10 mouse cellular contexts compared by ENCODE assay signal in the genomic region with DNA sequence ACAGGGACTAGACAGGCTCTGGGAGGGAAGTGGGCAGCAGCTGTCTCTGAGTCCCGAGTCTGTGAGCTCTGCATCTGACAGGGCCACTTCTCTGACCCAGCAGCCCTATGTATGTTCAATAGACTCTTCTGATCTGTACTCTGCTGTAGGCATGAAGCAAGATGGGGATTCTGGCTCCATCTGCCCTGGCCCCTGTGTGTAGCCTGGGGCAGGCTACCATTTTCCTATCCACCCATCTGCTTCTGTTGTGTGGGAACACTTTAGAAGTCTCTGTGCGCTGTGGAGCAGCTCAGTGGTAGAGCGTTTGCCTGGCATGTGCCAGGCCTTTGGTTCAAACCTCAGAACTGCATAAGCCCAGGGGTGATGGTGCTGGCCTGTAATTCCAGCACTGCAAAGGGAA. TPM values are rescaled to one million over a fixed set of nuclear protein-coding genes. Genes with fewer than 3 reads are reported as not detected.
A peak's percentile ranks its signal among the peaks of the same experiment; 100 is the strongest.
DNase-seq lines count a peak whose midpoint lies in the region; ATAC-seq and TF ChIP-seq lines count a peak whose summit lies in the region.
"Had no signal": no experiment of that assay in that cellular context is flagged by ENCODE, and none has a peak within 500 bp of the region (broad histone marks: within the 10 kb centered on the region; RNA-seq: fewer than 3 reads in every experiment).

No protein-coding gene starts in this region.

- H3K27me3 ChIP-seq in kidney, postnatal 0 days (ENCODE audit: insufficient read depth, low read length), result no peaks in the 10 kb centered on the region
- no peaks in the 10 kb centered on the region for H3K27me3 ChIP-seq in forebrain, embryonic 11.5 days (ENCODE audit: control insufficient read depth, insufficient read depth, low read length)
- no peaks in the 10 kb centered on the region for H3K27me3 ChIP-seq in limb, embryonic 13.5 days
- no peaks in the 10 kb centered on the region for H3K27me3 ChIP-seq in neural tube, embryonic 15.5 days (replicated peaks)
- H3K27me3 ChIP-seq: lung, embryonic 15.5 days had no signal

- H3K4me2 ChIP-seq in kidney, postnatal 0 days (ENCODE audit: low read length), result no peak overlapping the region
- H3K4me2 ChIP-seq in forebrain, embryonic 11.5 days (ENCODE audit: low read depth, low read length, severe bottlenecking), result no peak overlapping the region
- no peak overlapping the region; the same call in 1 of the 2 replicates for H3K4me2 ChIP-seq in limb, embryonic 13.5 days (replicated peaks)
- H3K4me2 ChIP-seq in neural tube, embryonic 15.5 days, result no peak overlapping the region
- H3K4me2 ChIP-seq: lung, embryonic 15.5 days had no signal

- H3K4me3 ChIP-seq in kidney, postnatal 0 days (replicated peaks; ENCODE audit: low read depth, low read length), result no peak overlapping the region
- H3K4me3 ChIP-seq in forebrain, embryonic 11.5 days (ENCODE audit: low read depth, low read length), result no peak overlapping the region
- H3K4me3 ChIP-seq in limb, embryonic 13.5 days, result no peak overlapping the region
- H3K4me3 ChIP-seq in neural tube, embryonic 15.5 days (replicated peaks), result no peak overlapping the region
- H3K4me3 ChIP-seq: erythroblast, embryonic 14.5 days; lung, embryonic 15.5 days had no signal

- peaks cover 14% of the 10 kb centered on the region for H3K36me3 ChIP-seq in kidney, postnatal 0 days (ENCODE audit: insufficient read depth, low read length)
- H3K36me3 ChIP-seq in forebrain, embryonic 11.5 days (ENCODE audit: control insufficient read depth, insufficient read depth, low read length), result no peaks in the 10 kb centered on the region; the same call in 1 of the 2 replicates
- H3K36me3 ChIP-seq in limb, embryonic 13.5 days, result peaks cover 24% of the 10 kb centered on the region
- H3K36me3 ChIP-seq in neural tube, embryonic 15.5 days, result peaks cover 6% of the 10 kb centered on the region

- peak overlapping the region; percentile 73 for H3K27ac ChIP-seq in kidney, postnatal 0 days
- H3K27ac ChIP-seq in forebrain, embryonic 11.5 days (ENCODE audit: low read depth, low read length), result peak overlapping the region; percentile 66
- peak overlapping the region; percentile 82; the same call in 1 of the 2 replicates for H3K27ac ChIP-seq in limb, embryonic 13.5 days
- H3K27ac ChIP-seq in neural tube, embryonic 15.5 days (replicated peaks), result peak overlapping the region; percentile 86
- H3K27ac ChIP-seq: lung, embryonic 15.5 days had no signal

- 73% methylated on average over 3 of the region's 3 CpGs for WGBS in kidney, postnatal 0 days
- WGBS in forebrain, embryonic 11.5 days, result 70% methylated on average over 3 of the region's 3 CpGs
- 65% methylated on average over 3 of the region's 3 CpGs for WGBS in limb, embryonic 13.5 days
- 46% methylated on average over 3 of the region's 3 CpGs for WGBS in neural tube, embryonic 15.5 days

- no peak for TF ChIP-seq CTCF in kidney, postnatal 0 days (IDR thresholded peaks at IDR 0.05; ENCODE audit: low read depth)

- peaks cover 25% of the 10 kb centered on the region for H3K4me1 ChIP-seq in kidney, postnatal 0 days (replicated peaks; ENCODE audit: insufficient read depth, low read length)
- peaks cover 32% of the 10 kb centered on the region for H3K4me1 ChIP-seq in forebrain, embryonic 11.5 days (replicated peaks; ENCODE audit: control insufficient read depth, insufficient read depth, low read length)
- H3K4me1 ChIP-seq in limb, embryonic 13.5 days, result peaks cover 39% of the 10 kb centered on the region
- H3K4me1 ChIP-seq in neural tube, embryonic 15.5 days, result peaks cover 45% of the 10 kb centered on the region

- no peaks in the 10 kb centered on the region for H3K9me3 ChIP-seq in kidney, postnatal 0 days (replicated peaks; ENCODE audit: low read length)
- no peaks in the 10 kb centered on the region for H3K9me3 ChIP-seq in forebrain, embryonic 11.5 days (ENCODE audit: control insufficient read depth, low read length)
- H3K9me3 ChIP-seq in limb, embryonic 13.5 days, result no peaks in the 10 kb centered on the region
- H3K9me3 ChIP-seq in neural tube, embryonic 15.5 days (replicated peaks), result no peaks in the 10 kb centered on the region
- H3K9me3 ChIP-seq: lung, embryonic 15.5 days had no signal

- no peak overlapping the region for H3K9ac ChIP-seq in kidney, postnatal 0 days (ENCODE audit: low read depth, low read length)
- H3K9ac ChIP-seq in forebrain, embryonic 11.5 days (ENCODE audit: low read length), result no peak overlapping the region
- H3K9ac ChIP-seq in limb, embryonic 13.5 days, result peak overlapping the region; percentile 25; the same call in 1 of the 2 replicates
- H3K9ac ChIP-seq in neural tube, embryonic 15.5 days (replicated peaks), result no peak overlapping the region
- H3K9ac ChIP-seq: lung, embryonic 15.5 days had no signal

- ATAC-seq in kidney, postnatal 0 days (replicated peaks; ENCODE audit: low FRiP score, low read depth), result no peak
- no peak for ATAC-seq in forebrain, embryonic 11.5 days (replicated peaks; ENCODE audit: low FRiP score)
- no peak for ATAC-seq in limb, embryonic 13.5 days (ENCODE audit: low FRiP score, low read depth)
- ATAC-seq in neural tube, embryonic 15.5 days (ENCODE audit: low FRiP score), result no peak

- no peak for DNase-seq in kidney, postnatal 0 days (ENCODE audit: low spot score)
- no peak for DNase-seq in kidney, postnatal 25 days
- no peak for DNase-seq in forebrain, embryonic 11.5 days (ENCODE audit: low spot score)
- no peak for DNase-seq in adrenal gland, postnatal 36 days
- no peak for DNase-seq in cerebellum, adult 8-10 months
- no peak for DNase-seq in frontal cortex, postnatal 25 days (ENCODE audit: low spot score in 2 of 2)

RNA-seq across cellular contexts. Expression of a gene that starts 34.8 kb away (rescaled TPM):
- 106 and 121 TPM in 2 replicates for polyA plus RNA-seq in kidney, postnatal 0 days (2015; fragmentation: Nextera tagmentation; extraction: Ambion mirVana)
- 44.2 and 49.3 TPM in 2 replicates for polyA plus RNA-seq in forebrain, embryonic 11.5 days (2014; fragmentation: Nextera tagmentation; extraction: Ambion mirVana)
- 48.7 and 51.1 TPM in 2 replicates for polyA plus RNA-seq in limb, embryonic 13.5 days (2015; fragmentation: Nextera tagmentation; extraction: Ambion mirVana)
- polyA plus RNA-seq in neural tube, embryonic 15.5 days (2015; fragmentation: Nextera tagmentation; extraction: Ambion mirVana), result 89.5 and 102 TPM in 2 replicates
- total RNA-seq in adrenal gland, postnatal 36 days (2021), result 100 to 1,000 TPM; 331 to 678 TPM
